Mouse (Mus musculus) G1E (cell line): ENCODE measurements around the gene Prkaca.

Source experiments
- CTCF ChIP-seq: IDR thresholded peaks from 2 replicates; pipeline ENCODE4 v1.5.1; 2012; ENCODE audit warnings: low read depth, low read length, inconsistent platforms, mixed read lengths
- GATA1 ChIP-seq: IDR thresholded peaks from 2 replicates; pipeline ENCODE4 v1.6.1; 2012; ENCODE audit warnings: borderline replicate concordance, low read length, inconsistent platforms, mixed read lengths
- POLR2AphosphoS5 ChIP-seq: IDR thresholded peaks from 2 replicates; pipeline ENCODE4 v1.6.1; 2012; ENCODE audit warnings: low read depth, low read length, inconsistent platforms; ENCODE audit not compliant: insufficient replicate concordance
- TAL1 ChIP-seq: conservative IDR thresholded peaks from 2 replicates; pipeline ENCODE4 v1.6.1; 2012; ENCODE audit warnings: low read depth, low read length, inconsistent platforms, mixed read lengths

DNA sequence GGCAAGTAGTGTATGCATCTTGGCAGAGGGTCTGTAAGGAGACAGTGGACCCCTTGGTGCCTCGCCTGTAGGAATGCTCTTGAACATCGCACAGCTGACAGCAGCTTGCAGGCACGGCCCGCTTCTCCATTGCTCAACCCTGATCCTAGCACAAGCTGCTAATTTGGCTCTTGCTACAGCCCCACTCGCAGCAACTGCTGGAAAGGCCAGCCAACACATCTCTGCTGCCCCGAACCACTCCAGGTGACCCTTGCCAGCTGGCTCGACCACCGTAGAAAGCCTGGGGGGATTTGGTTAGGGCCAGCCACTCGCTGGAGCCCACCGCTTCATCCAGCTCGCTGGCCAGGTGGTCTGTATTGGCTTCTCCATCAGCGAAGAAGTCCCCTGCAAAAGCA is 70.2 kb downstream of the Prkaca start:
- no peak for TF ChIP-seq CTCF
- TF ChIP-seq GATA1, result no peak
- no peak for TF ChIP-seq TAL1
- no peak for TF ChIP-seq POLR2AphosphoS5
